Mouse (Mus musculus) liver, embryonic 14.5 days (tissue): ENCODE results near the gene Tor1aip2. TPM values are rescaled to one million over a fixed set of nuclear protein-coding genes. Genes with fewer than 3 reads are reported as not detected.
A peak's percentile ranks its signal among the peaks of the same experiment; 100 is the strongest.
"Not testable (repeated sequence)": the region's sequence is repeated elsewhere in the genome, so short reads cannot be mapped to it uniquely, and the experiment has no call there.

ENCODE experiments used
- ATAC-seq: fragments of 200-750 bp; cut with Nextera tagmentation; 2 replicates; pipeline ENCODE4 v1.8.0; 2017; ENCODE audit warnings: moderate number of reproducible peaks, mild to moderate bottlenecking, moderate library complexity; ENCODE audit not compliant: insufficient read depth
- DNase-seq, 3 experiments: peaks; one replicate each; pipeline ENCODE4 v3.0.0-alpha.2; 2012 to 2013; ENCODE audit warnings: low read depth in 3 of 3, low spot score in 3 of 3
- H3K27ac ChIP-seq: fragments of 300-500 bp; sonication (generic); 2 replicates; pipeline ENCODE4 v1.5.1; 2014; ENCODE audit warnings: moderate library complexity, mild to moderate bottlenecking, control low read depth, inconsistent platforms
- H3K27me3 ChIP-seq: fragments of 300-500 bp; sonication (generic); 2 replicates; pipeline ENCODE4 v1.6.1; 2014; ENCODE audit warnings: mild to moderate bottlenecking, low read length, moderate library complexity; ENCODE audit not compliant: control insufficient read depth, insufficient read depth
- H3K36me3 ChIP-seq: fragments of 300-500 bp; sonication (generic); replicated peaks from 2 replicates; pipeline ENCODE4 v1.6.1; 2014; ENCODE audit warnings: low read depth; ENCODE audit not compliant: control insufficient read depth, insufficient read depth
- H3K4me1 ChIP-seq, 2 experiments: fragments of 200-500 bp in 1 of 2; fragments of 300-500 bp in 1 of 2; sonication (generic) in 1 of 2; replicated peaks; 2 replicates each; pipeline ENCODE4 v1.6.1; 2012 to 2014; ENCODE audit warnings: antibody characterized with exemption in 1 of 2, inconsistent platforms in 1 of 2, low read length in 1 of 2; ENCODE audit not compliant: control insufficient read depth in 2 of 2, insufficient read depth in 2 of 2
- H3K4me2 ChIP-seq: fragments of 300-500 bp; sonication (generic); 2 replicates; pipeline ENCODE4 v1.6.1; 2014; ENCODE audit warnings: low read depth, mild to moderate bottlenecking, control low read depth, moderate library complexity
- H3K4me3 ChIP-seq, 2 experiments: fragments of 200-500 bp in 1 of 2; fragments of 300-500 bp in 1 of 2; sonication (generic) in 1 of 2; 2 replicates each; pipeline ENCODE4 v1.5.1; 2012 to 2014; ENCODE audit warnings: low read depth in 2 of 2, low read length in 2 of 2, mild to moderate bottlenecking in 2 of 2, control low read depth in 1 of 2, inconsistent platforms in 1 of 2, moderate library complexity in 1 of 2; ENCODE audit not compliant: insufficient read depth in 1 of 2
- H3K9ac ChIP-seq: fragments of 300-500 bp; sonication (generic); replicated peaks from 2 replicates; pipeline ENCODE4 v1.6.1; 2014; ENCODE audit warnings: mild to moderate bottlenecking, control low read depth, moderate library complexity
- H3K9me3 ChIP-seq: fragments of 300-500 bp; sonication (generic); 2 replicates; pipeline ENCODE4 v1.6.1; 2016; ENCODE audit warnings: low read length, mixed read lengths; ENCODE audit not compliant: control insufficient read depth
- CTCF ChIP-seq: IDR thresholded peaks from 2 replicates; pipeline ENCODE4 v1.5.1; 2016; ENCODE audit warnings: antibody characterized with exemption, low read depth, control low read depth
- EP300 ChIP-seq: IDR thresholded peaks from 2 replicates; pipeline ENCODE4 v1.6.1; 2016; ENCODE audit warnings: antibody characterized with exemption, low read depth
- WGBS: fragments of 180-500 bp; shearing (Covaris S2); extraction: QIAGEN DNeasy Blood & Tissue Kit; methylation state at CpG from one replicate; pipeline ENCODE4 v1.1.7; 2014; ENCODE audit not compliant: insufficient replicate concordance; 5-methylcytosine and 5-hydroxymethylcytosine counted together
- polyA plus RNA-seq, 2 experiments: library from polyadenylated mRNA; depleted of rRNA in 1 of 2; stranded (reverse) in 1 of 2; unstranded in 1 of 2; fragments of >200 nt; fragmentation: Nextera tagmentation in 1 of 2; extraction: Ambion mirVana in 1 of 2; gene quantifications; 2 replicates each; pipeline versions ENCODE4 v1.2.1 to v1.2.3; 2012 to 2014

Gene Tor1aip2
- polyA plus RNA-seq, 2 experiments, result 34.6 to 40.2 TPM

DNA sequence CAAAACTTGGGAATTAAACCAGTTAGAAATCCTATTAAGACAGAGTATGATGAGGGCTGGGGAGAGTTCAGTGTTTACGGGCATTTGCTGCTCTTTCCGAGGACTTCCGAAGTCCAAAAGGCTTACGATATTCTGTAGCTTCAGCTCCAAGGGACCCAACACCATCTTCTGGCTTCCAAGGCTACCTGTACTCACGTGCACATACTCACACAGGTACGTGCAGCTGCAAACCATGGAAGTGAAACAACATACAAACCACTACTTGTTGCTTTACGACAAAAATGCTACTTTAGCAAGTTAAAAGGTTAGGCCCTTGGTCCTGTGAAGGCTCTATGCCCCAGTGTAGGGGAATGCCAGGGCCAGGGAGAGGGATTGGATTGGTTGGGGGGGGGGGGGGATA lies 1.3 kb upstream of the Tor1aip2 start:
- DNase-seq (no peak), ATAC-seq (no peak)
- no peak overlapping the region for H3K27ac ChIP-seq
- WGBS, result 90% methylated on average over 7 of the region's 7 CpGs
- peaks cover 4 to 7% of the 10 kb centered on the region in 2 experiments; a peak in 3 of 4 replicates for H3K4me1 ChIP-seq
- peaks cover 37% of the 10 kb centered on the region for H3K36me3 ChIP-seq
- H3K9me3 ChIP-seq, result no peaks in the 10 kb centered on the region
- H3K9ac ChIP-seq, result no peak overlapping the region
- H3K4me2 ChIP-seq, result peak overlapping the region; percentile 84
- no peak overlapping the region for H3K4me3 ChIP-seq
- TF ChIP-seq CTCF, result no peak
- TF ChIP-seq EP300, result no peak
- H3K27me3 ChIP-seq, result no peaks in the 10 kb centered on the region

GRCm38 (mm10) chr1:156034661-156035060 lies 542 bp upstream of the Tor1aip2 start:
- Histone ChIP-seq H3K9ac (peak overlapping the region; percentile 97), H3K4me1 (peaks cover 5 to 7% of the 10 kb centered on the region in 2 experiments; a peak in 3 of 4 replicates), H3K36me3 (peaks cover 31% of the 10 kb centered on the region), H3K27me3 (no peaks in the 10 kb centered on the region), H3K27ac (peak overlapping the region; percentile 97), H3K4me3 (peak overlapping the region; percentile 76 to 85), H3K4me2 (peak overlapping the region; percentile 84), H3K9me3 (no peaks in the 10 kb centered on the region)
- TF ChIP-seq EP300, result no peak
- TF ChIP-seq CTCF, result no peak
- no peak for DNase-seq
- WGBS, result 30% methylated on average over 1 of the region's 1 CpGs
- ATAC-seq, result no peak

- H3K9ac ChIP-seq, result peak within 1 kb of the TSS; percentile 97
- ATAC-seq, result peak; percentile 85
- peaks cover 10 to 11% of the 10 kb centered on the region in 2 experiments for H3K4me1 ChIP-seq
- peaks cover 18% of the 10 kb centered on the region for H3K36me3 ChIP-seq
- peak within 1 kb of the TSS; percentile 97 for H3K27ac ChIP-seq
- peak within 1 kb of the TSS; percentile 84 for H3K4me2 ChIP-seq
- no peaks in the 10 kb centered on the region for H3K27me3 ChIP-seq
- H3K9me3 ChIP-seq, result no peaks in the 10 kb centered on the region
- TF ChIP-seq CTCF, result peak; percentile 82
- no peak; the same call in 1 of the 2 replicates for TF ChIP-seq EP300
- under 1% methylated on average over 59 of the region's 59 CpGs for WGBS
- DNase-seq, result peak; percentile 89 to 93 (median 92)
- H3K4me3 ChIP-seq, result peak within 1 kb of the TSS; percentile 76 to 85
Observed at GRCm38 (mm10) chr1:156035930-156036737, 931 bp downstream of the Tor1aip2 start, which contains the start of gene Tor1aip1. Tor1aip1 (minus strand) TSS chr1:156036480.

- Histone ChIP-seq H3K4me1 (peaks cover 17 to 18% of the 10 kb centered on the region in 2 experiments), H3K9me3 (no peaks in the 10 kb centered on the region), H3K4me3 (peak overlapping the region; percentile 76 to 85), H3K36me3 (peaks cover 12% of the 10 kb centered on the region), H3K4me2 (peak overlapping the region; percentile 84), H3K27me3 (no peaks in the 10 kb centered on the region), H3K27ac (peak overlapping the region; percentile 97), H3K9ac (peak overlapping the region; percentile 61)
- DNase-seq (peak; percentile 75 to 82 (median 79)), ATAC-seq (no peak)
- WGBS, result 1% methylated on average over 5 of the region's 5 CpGs
- TF ChIP-seq EP300 (no peak), CTCF (no peak)
Observed at GRCm38 (mm10) chr1:156037144-156037583, 2.0 kb downstream of the Tor1aip2 start.

- not testable (repeated sequence) for H3K4me3 ChIP-seq, ATAC-seq, H3K27me3 ChIP-seq, H3K9me3 ChIP-seq, H3K9ac ChIP-seq
- Histone ChIP-seq H3K36me3 (peaks cover 20% of the 10 kb centered on the region), H3K4me1 (peaks cover 16 to 28% of the 10 kb centered on the region in 2 experiments), H3K27ac (peak overlapping the region; percentile 78), H3K4me2 (peak overlapping the region; percentile 83)
- DNase-seq, result peak in 2 of 3 experiments; percentile 42 to 45
- 61% methylated on average over 7 of the region's 7 CpGs for WGBS
- TF ChIP-seq CTCF, result peak; percentile 63
Observed at GRCm38 (mm10) chr1:156039989-156040388, 4.8 kb downstream of the Tor1aip2 start.
